Mouse (Mus musculus): ENCODE results near the gene Tyw1.

GRCm38 (mm10) chr5:130386418-130386817 lies 131.0 kb downstream of the Tyw1 start:
- no peak for TF ChIP-seq POLR2A (IDR thresholded peaks at IDR 0.05; ENCODE audit: borderline replicate concordance, low read depth, low read length)
- TF ChIP-seq CTCF (IDR thresholded peaks at IDR 0.05; ENCODE audit: low read depth, low read length) = no peak
